Mouse (Mus musculus) hindbrain, postnatal 0 days (tissue): ENCODE results near the gene Ttc28. TPM values are rescaled to one million over a fixed set of nuclear protein-coding genes. Genes with fewer than 3 reads are reported as not detected.

ENCODE experiments used
- ATAC-seq: fragments of 200-750 bp; cut with Nextera tagmentation; 2 replicates; pipeline ENCODE4 v1.8.0; 2017; ENCODE audit warnings: mild to moderate bottlenecking, moderate TSS enrichment, moderate library complexity
- DNase-seq: peaks from one replicate; pipeline ENCODE4 v3.0.0-alpha.2; 2015; ENCODE audit warnings: low spot score
- H3K27ac ChIP-seq: fragments of 300-500 bp; sonication (generic); 2 replicates; pipeline ENCODE4 v1.5.1; 2014; ENCODE audit warnings: mild to moderate bottlenecking
- H3K27me3 ChIP-seq: fragments of 300-500 bp; sonication (generic); 2 replicates; pipeline ENCODE4 v1.6.1; 2014; ENCODE audit warnings: low read length, mixed read lengths; ENCODE audit not compliant: insufficient read depth
- H3K36me3 ChIP-seq: fragments of 300-500 bp; sonication (generic); 2 replicates; pipeline ENCODE4 v1.6.1; 2014; ENCODE audit warnings: low read length, mixed read lengths; ENCODE audit not compliant: insufficient read depth
- H3K4me1 ChIP-seq: fragments of 300-500 bp; sonication (generic); 2 replicates; pipeline ENCODE4 v1.6.1; 2014; ENCODE audit warnings: antibody characterized with exemption, low read length, mixed read lengths; ENCODE audit not compliant: insufficient read depth
- H3K4me2 ChIP-seq: fragments of 300-500 bp; sonication (generic); 2 replicates; pipeline ENCODE4 v1.6.1; 2014; ENCODE audit warnings: low read depth, mild to moderate bottlenecking, low read length, moderate library complexity, mixed read lengths
- H3K4me3 ChIP-seq: fragments of 300-500 bp; sonication (generic); 2 replicates; pipeline ENCODE4 v1.5.1; 2014; ENCODE audit warnings: low read length
- H3K9ac ChIP-seq: fragments of 300-500 bp; sonication (generic); replicated peaks from 2 replicates; pipeline ENCODE4 v1.6.1; 2014; ENCODE audit warnings: mild to moderate bottlenecking, low read length, moderate library complexity, mixed read lengths
- H3K9me3 ChIP-seq: fragments of 300-500 bp; sonication (generic); 2 replicates; pipeline ENCODE4 v1.6.1; 2016; ENCODE audit warnings: low read length, mixed read lengths
- CTCF ChIP-seq: IDR thresholded peaks from 2 replicates; pipeline ENCODE4 v1.5.1; 2016; ENCODE audit warnings: antibody characterized with exemption, control low read depth, low read depth
- WGBS: fragments of 180-500 bp; shearing (Covaris S2); extraction: QIAGEN DNeasy Blood & Tissue Kit; methylation state at CpG from one replicate; pipeline ENCODE4 v1.1.7; 2014; 5-methylcytosine and 5-hydroxymethylcytosine counted together
- polyA plus RNA-seq: library from polyadenylated mRNA; unstranded; fragments of >200 nt; fragmentation: Nextera tagmentation; extraction: Ambion mirVana; gene quantifications from 2 replicates; pipeline ENCODE4 v1.2.1, GENCODE M21; 2015
- total RNA-seq: library from RNA; depleted of rRNA; stranded (reverse); fragments of >200 nt; gene quantifications from 2 replicates; pipeline ENCODE4 v1.2.3, GENCODE M21; 2014

The Ttc28 gene
- total and polyA plus RNA-seq, 2 experiments from 2014 or later: 11.1 to 49.8 TPM

GRCm38 (mm10) chr5:111003220-111003619 lies 123.6 kb downstream of the Ttc28 start:
- WGBS: 85% methylated on average over 5 of the region's 5 CpGs
- Histone ChIP-seq H3K9me3 (no peaks in the 10 kb centered on the region), H3K4me3 (no peak overlapping the region), H3K4me1 (no peaks in the 10 kb centered on the region), H3K27me3 (no peaks in the 10 kb centered on the region), H3K36me3 (no peaks in the 10 kb centered on the region), H3K9ac (no peak overlapping the region), H3K27ac (no peak overlapping the region), H3K4me2 (no peak overlapping the region)
- no peak for TF ChIP-seq CTCF
- DNase-seq (no peak), ATAC-seq (no peak)

GRCm38 (mm10) chr5:111003750-111004149 lies 124.1 kb downstream of the Ttc28 start:
- ATAC-seq: no peak

GRCm38 (mm10) chr5:111006272-111007135 lies 126.9 kb downstream of the Ttc28 start:
- no peaks in the 10 kb centered on the region for H3K36me3 ChIP-seq
- ATAC-seq: peak; percentile 73; the same call in 1 of the 2 replicates
- no peaks in the 10 kb centered on the region for H3K27me3 ChIP-seq
- no peaks in the 10 kb centered on the region for H3K9me3 ChIP-seq
- 0 out of 2 replicates have a peak, but pooled peaks cover under 1% of the 10 kb centered on the region for H3K4me1 ChIP-seq
- WGBS: 47% methylated on average over 14 of the region's 14 CpGs
- no peak overlapping the region for H3K9ac ChIP-seq
- DNase-seq: peak; percentile 65
- no peak overlapping the region for H3K4me3 ChIP-seq
- TF ChIP-seq CTCF: no peak
- H3K4me2 ChIP-seq: no peak overlapping the region
- H3K27ac ChIP-seq: peak overlapping the region; percentile 17; the same call in 1 of the 2 replicates

More at GRCm38 (mm10) chr5:111003750-111004149, 124.1 kb downstream of the Ttc28 start:
- Histone ChIP-seq H3K4me1 (no peaks in the 10 kb centered on the region), H3K4me3 (no peak overlapping the region), H3K27me3 (no peaks in the 10 kb centered on the region), H3K36me3 (no peaks in the 10 kb centered on the region), H3K4me2 (no peak overlapping the region), H3K9ac (no peak overlapping the region), H3K9me3 (no peaks in the 10 kb centered on the region), H3K27ac (no peak overlapping the region)
- TF ChIP-seq CTCF: no peak
- no peak for DNase-seq
- WGBS: 69% methylated on average over 9 of the region's 9 CpGs

GRCm38 (mm10) chr5:111007136-111007500 lies 127.5 kb downstream of the Ttc28 start:
- H3K27ac ChIP-seq: no peak overlapping the region
- no peak overlapping the region for H3K9ac ChIP-seq
- DNase-seq: no peak
- no peaks in the 10 kb centered on the region for H3K9me3 ChIP-seq
- H3K27me3 ChIP-seq: no peaks in the 10 kb centered on the region
- no peaks in the 10 kb centered on the region for H3K36me3 ChIP-seq
- 77% methylated on average over 7 of the region's 7 CpGs for WGBS
- peaks cover 7% of the 10 kb centered on the region; the same call in 1 of the 2 replicates for H3K4me1 ChIP-seq
- ATAC-seq: no peak
- TF ChIP-seq CTCF: no peak
- no peak overlapping the region for H3K4me3 ChIP-seq
- no peak overlapping the region for H3K4me2 ChIP-seq

GRCm38 (mm10) chr5:111007900-111008299 lies 128.3 kb downstream of the Ttc28 start:
- no peaks in the 10 kb centered on the region for H3K9me3 ChIP-seq
- no peak for TF ChIP-seq CTCF
- no peak overlapping the region for H3K4me3 ChIP-seq
- DNase-seq (peak; percentile 53), ATAC-seq (no peak)
- 23% methylated on average over 8 of the region's 8 CpGs for WGBS
- H3K27me3 ChIP-seq: no peaks in the 10 kb centered on the region
- H3K27ac ChIP-seq: no peak overlapping the region
- no peak overlapping the region for H3K9ac ChIP-seq
- no peak overlapping the region for H3K4me2 ChIP-seq
- no peaks in the 10 kb centered on the region for H3K36me3 ChIP-seq
- peaks cover 11% of the 10 kb centered on the region; the same call in 1 of the 2 replicates for H3K4me1 ChIP-seq

GRCm38 (mm10) chr5:111008431-111008830 lies 128.8 kb downstream of the Ttc28 start:
- no peak for TF ChIP-seq CTCF
- no peak overlapping the region for H3K27ac ChIP-seq
- no peak overlapping the region for H3K4me3 ChIP-seq
- H3K36me3 ChIP-seq: no peaks in the 10 kb centered on the region
- H3K4me2 ChIP-seq: no peak overlapping the region
- no peak for ATAC-seq
- DNase-seq: no peak
- no peaks in the 10 kb centered on the region for H3K9me3 ChIP-seq
- peaks cover 11% of the 10 kb centered on the region; the same call in 1 of the 2 replicates for H3K4me1 ChIP-seq
- 81% methylated on average over 6 of the region's 6 CpGs for WGBS
- H3K27me3 ChIP-seq: no peaks in the 10 kb centered on the region
- H3K9ac ChIP-seq: no peak overlapping the region

GRCm38 (mm10) chr5:111011271-111011670 lies 131.7 kb downstream of the Ttc28 start:
- Histone ChIP-seq H3K27ac (no peak overlapping the region), H3K36me3 (no peaks in the 10 kb centered on the region), H3K4me2 (no peak overlapping the region), H3K4me3 (no peak overlapping the region), H3K4me1 (peaks cover 17% of the 10 kb centered on the region; the same call in 1 of the 2 replicates), H3K9me3 (no peaks in the 10 kb centered on the region), H3K27me3 (no peaks in the 10 kb centered on the region), H3K9ac (no peak overlapping the region)
- no peak for DNase-seq
- peak; percentile 7; the same call in 1 of the 2 replicates for TF ChIP-seq CTCF
- WGBS: 42% methylated on average over 8 of the region's 8 CpGs
- no peak for ATAC-seq
